Mouse (Mus musculus) testis, adult 2 months (tissue): Measurements from ENCODE around the gene Mok. TPM values are rescaled to one million over a fixed set of nuclear protein-coding genes. Genes with fewer than 3 reads are reported as not detected.

ENCODE experiments used
- H3K27ac ChIP-seq: fragments of 200-500 bp; 2 replicates; pipeline ENCODE4 v1.5.1; 2012; ENCODE audit warnings: low read depth, low read length; ENCODE audit not compliant: control insufficient read depth, insufficient read depth
- H3K27me3 ChIP-seq: fragments of 200-500 bp; 2 replicates; pipeline ENCODE4 v1.6.1; 2012; ENCODE audit warnings: mild to moderate bottlenecking, low read length, moderate library complexity; ENCODE audit not compliant: control insufficient read depth, insufficient read depth
- H3K36me3 ChIP-seq: fragments of 200-500 bp; 2 replicates; pipeline ENCODE4 v1.6.1; 2012; ENCODE audit warnings: mild to moderate bottlenecking, low read length; ENCODE audit not compliant: control insufficient read depth, insufficient read depth
- H3K4me1 ChIP-seq: fragments of 200-500 bp; 2 replicates; pipeline ENCODE4 v1.6.1; 2012; ENCODE audit warnings: low read length; ENCODE audit not compliant: control insufficient read depth, insufficient read depth
- H3K4me3 ChIP-seq: fragments of 200-500 bp; 2 replicates; pipeline ENCODE4 v1.5.1; 2012; ENCODE audit warnings: low read depth, mild to moderate bottlenecking, low read length, moderate library complexity, mixed read lengths; ENCODE audit not compliant: control insufficient read depth
- CTCF ChIP-seq: fragments of 200-500 bp; IDR thresholded peaks from 2 replicates; pipeline ENCODE4 v1.5.1; 2012; ENCODE audit warnings: low read depth, mild to moderate bottlenecking, inconsistent platforms, low read length, moderate library complexity; ENCODE audit not compliant: control insufficient read depth, insufficient read depth, insufficient replicate concordance
- POLR2A ChIP-seq: fragments of 200-500 bp; IDR thresholded peaks from 2 replicates; pipeline ENCODE4 v1.6.1; 2012; ENCODE audit warnings: low read depth, mild to moderate bottlenecking, inconsistent platforms, low read length, moderate library complexity; ENCODE audit not compliant: control insufficient read depth
- polyA plus RNA-seq: library from polyadenylated mRNA; depleted of rRNA; stranded (reverse); fragments of >200 nt; gene quantifications from 2 replicates; pipeline ENCODE4 v1.2.3, GENCODE M21; 2012; rRNA removed

The Mok gene
- polyA plus RNA-seq, 1 experiment: 96.9 TPM

GRCm38 (mm10) chr12:110764531-110764930, 76.2 kb downstream of the Mok start:
- Histone ChIP-seq H3K36me3 (no peaks in the 10 kb centered on the region), H3K27ac (no peak overlapping the region), H3K27me3 (no peaks in the 10 kb centered on the region), H3K4me1 (no peaks in the 10 kb centered on the region), H3K4me3 (no peak overlapping the region)
- no peak for TF ChIP-seq CTCF
- TF ChIP-seq POLR2A: no peak

- H3K4me3 ChIP-seq: no peak overlapping the region
- no peaks in the 10 kb centered on the region for H3K4me1 ChIP-seq
- no peaks in the 10 kb centered on the region for H3K36me3 ChIP-seq
- TF ChIP-seq POLR2A: no peak
- no peak for TF ChIP-seq CTCF
- H3K27me3 ChIP-seq: no peaks in the 10 kb centered on the region
- no peak overlapping the region for H3K27ac ChIP-seq
These were observed 78.4 kb downstream of the Mok start for GRCm38 (mm10) chr12:110762321-110762720.

GRCm38 (mm10) chr12:110758932-110759331, 81.8 kb downstream of the Mok start:
- no peaks in the 10 kb centered on the region for H3K4me1 ChIP-seq
- H3K27me3 ChIP-seq: no peaks in the 10 kb centered on the region
- H3K4me3 ChIP-seq: no peak overlapping the region

More at GRCm38 (mm10) chr12:110758932-110759331, 81.8 kb downstream of the Mok start:
- TF ChIP-seq CTCF (no peak), POLR2A (no peak)
- Histone ChIP-seq H3K36me3 (no peaks in the 10 kb centered on the region), H3K27ac (no peak overlapping the region)

Other genes with a start within 250 kb of the Mok start
- 214 and 240 TPM in 2 replicates for gene Dync1h1, start 239.5 kb downstream of the Mok start, polyA plus RNA-seq
- 745 and 752 TPM in 2 replicates for gene 1700001K19Rik, start 158.3 kb downstream of the Mok start, polyA plus RNA-seq
- 592 and 736 TPM in 2 replicates for gene Hsp90aa1, start 138.2 kb downstream of the Mok start, polyA plus RNA-seq
- 15.0 and 17.0 TPM in 2 replicates for gene Wdr20, start 103.0 kb downstream of the Mok start, polyA plus RNA-seq
- gene Zfp839, start 9.3 kb upstream of the Mok start, polyA plus RNA-seq: 5.3 and 6.1 TPM in 2 replicates
- 13.4 and 13.6 TPM in 2 replicates for gene Cinp, start 48.2 kb upstream of the Mok start, polyA plus RNA-seq
- gene Tecpr2, start 48.3 kb upstream of the Mok start, polyA plus RNA-seq: 7.1 and 7.4 TPM in 2 replicates
- gene Ankrd9, start 138.1 kb upstream of the Mok start, polyA plus RNA-seq: 157 and 171 TPM in 2 replicates
- gene Rcor1, start 198.4 kb upstream of the Mok start, polyA plus RNA-seq: 11.9 and 14.4 TPM in 2 replicates